Mouse (Mus musculus): ENCODE measurements around the gene A730071L15Rik. TPM values are rescaled to one million over a fixed set of nuclear protein-coding genes. Genes with fewer than 3 reads are reported as not detected.

A730071L15Rik gene
- polyA plus RNA-seq (2015; fragmentation: Nextera tagmentation; extraction: Ambion mirVana), result 0.31 and 0.75 TPM in 2 replicates

DNA sequence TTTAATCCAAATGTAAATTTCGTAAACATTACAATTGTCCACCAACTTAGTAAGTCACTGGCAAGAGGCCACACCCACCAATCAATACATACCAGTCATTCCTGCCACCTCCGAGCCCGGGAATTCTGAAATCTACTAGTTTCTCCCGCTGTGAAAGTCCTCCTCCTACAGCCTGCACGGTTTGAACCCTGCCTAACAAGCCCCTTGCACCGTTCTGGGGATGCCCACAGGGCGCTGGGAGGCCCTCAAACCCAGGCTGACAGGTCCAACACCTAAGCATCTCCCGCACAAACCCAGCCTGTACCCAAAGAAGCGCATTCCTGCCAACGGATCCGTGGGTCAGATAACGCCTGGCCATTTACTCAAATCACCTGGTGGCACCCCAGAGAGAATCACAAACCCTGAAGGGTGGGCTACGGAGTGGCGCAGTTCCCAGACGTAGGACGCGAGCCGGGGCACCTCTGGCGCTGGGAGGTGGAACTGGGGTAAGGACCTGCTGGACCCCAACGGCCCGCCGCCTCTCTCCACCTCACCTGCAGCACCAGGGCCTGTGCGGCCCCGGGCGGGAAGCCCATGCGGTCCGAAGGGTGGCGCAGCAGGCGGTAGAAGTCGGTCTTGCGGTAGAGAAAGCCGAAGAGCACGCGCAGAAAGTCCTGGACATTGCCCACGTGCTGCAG lies at the start of gene A730071L15Rik:
Gene A730071L15Rik, plus strand, starts transcription at position 620 of the 677 bp plus-strand sequence.
- WGBS, result under 1% methylated on average over 35 of the region's 35 CpGs

DNA sequence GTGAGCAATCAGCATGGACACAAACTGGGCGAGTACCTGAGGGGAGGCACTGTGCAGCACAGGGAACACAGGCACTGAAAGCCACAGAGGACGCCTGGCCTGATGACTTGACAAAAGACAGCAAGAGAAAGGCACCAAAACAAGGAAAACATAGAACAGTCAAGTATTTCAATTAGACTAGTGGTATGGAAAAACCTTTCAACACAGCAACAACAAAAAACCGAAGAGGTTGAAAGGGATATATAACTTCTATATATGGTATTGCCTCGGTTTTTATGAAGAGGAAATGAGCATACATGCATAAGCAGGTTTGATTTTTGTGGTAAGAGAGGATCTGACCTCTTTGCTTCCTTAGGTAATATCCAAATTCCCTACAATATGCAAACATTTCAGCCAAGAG lies 47.0 kb upstream of the A730071L15Rik start:
- no peak for ATAC-seq (ENCODE audit: low FRiP score, low read depth)
- no peaks in the 10 kb centered on the region for H3K27me3 ChIP-seq
- WGBS, result 87% methylated on average over 4 of the region's 4 CpGs

More for the DNA sequence above, at the start of gene A730071L15Rik:
- peaks cover 21% of the 10 kb centered on the region for H3K4me1 ChIP-seq
- no peaks in the 10 kb centered on the region for H3K9me3 ChIP-seq
- peak; percentile 74 for ATAC-seq (ENCODE audit: low FRiP score, low read depth)
- H3K27me3 ChIP-seq, result no peaks in the 10 kb centered on the region
- peak within 1 kb of the TSS; percentile 98 for H3K4me3 ChIP-seq
- peak within 1 kb of the TSS; percentile 94 for H3K27ac ChIP-seq
- peak within 1 kb of the TSS; percentile 96 for H3K4me2 ChIP-seq (replicated peaks)
- peak within 1 kb of the TSS; percentile 95 for H3K9ac ChIP-seq
- H3K36me3 ChIP-seq, result 0 out of 2 replicates have a peak, but pooled peaks cover under 1% of the 10 kb centered on the region

DNA sequence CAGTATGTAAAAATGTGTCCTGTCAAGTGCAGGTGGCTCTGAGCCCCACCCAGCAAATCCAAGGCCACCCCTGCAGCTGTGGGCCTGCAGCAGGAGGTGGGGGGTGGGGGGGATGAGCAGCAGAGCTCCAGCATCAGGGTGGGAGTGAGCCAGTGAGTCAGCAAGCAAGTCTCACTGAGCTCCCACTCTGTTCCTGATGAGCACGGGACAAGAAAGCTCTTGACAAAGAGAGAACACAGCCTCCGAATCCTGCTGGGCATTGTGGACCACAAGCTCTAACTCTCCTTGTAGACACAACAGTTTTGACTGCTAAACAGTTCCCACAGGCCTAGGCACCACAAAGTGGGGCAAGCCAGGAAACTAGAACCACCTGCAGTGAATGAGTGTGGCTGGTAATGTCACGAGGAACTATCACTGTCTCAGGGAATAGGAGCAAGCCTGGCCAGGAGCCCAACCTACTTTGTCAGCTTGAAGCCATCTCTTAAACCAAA lies 45.6 kb upstream of the A730071L15Rik start:
- 38% methylated on average over 3 of the region's 3 CpGs for WGBS
- Histone ChIP-seq H3K9me3 (no peaks in the 10 kb centered on the region), H3K9ac (no peak overlapping the region), H3K4me2 (replicated peaks) (0 out of 2 replicates have a peak overlapping the region, but pooled peaks have one; percentile 14), H3K36me3 (peaks cover 13% of the 10 kb centered on the region), H3K27ac (peak overlapping the region; percentile 28; the same call in 1 of the 2 replicates), H3K4me1 (peaks cover 28% of the 10 kb centered on the region), H3K4me3 (no peak overlapping the region), H3K27me3 (no peaks in the 10 kb centered on the region)
- peak; percentile 67; the same call in 1 of the 2 replicates for ATAC-seq (ENCODE audit: low FRiP score, low read depth)

More for the DNA sequence above, 47.0 kb upstream of the A730071L15Rik start:
- no peak overlapping the region for H3K9ac ChIP-seq
- H3K36me3 ChIP-seq, result peaks cover 20% of the 10 kb centered on the region
- H3K9me3 ChIP-seq, result no peaks in the 10 kb centered on the region
- H3K4me1 ChIP-seq, result peaks cover 28% of the 10 kb centered on the region
- no peak overlapping the region for H3K27ac ChIP-seq
- no peak overlapping the region for H3K4me3 ChIP-seq
- H3K4me2 ChIP-seq (replicated peaks), result no peak overlapping the region

DNA sequence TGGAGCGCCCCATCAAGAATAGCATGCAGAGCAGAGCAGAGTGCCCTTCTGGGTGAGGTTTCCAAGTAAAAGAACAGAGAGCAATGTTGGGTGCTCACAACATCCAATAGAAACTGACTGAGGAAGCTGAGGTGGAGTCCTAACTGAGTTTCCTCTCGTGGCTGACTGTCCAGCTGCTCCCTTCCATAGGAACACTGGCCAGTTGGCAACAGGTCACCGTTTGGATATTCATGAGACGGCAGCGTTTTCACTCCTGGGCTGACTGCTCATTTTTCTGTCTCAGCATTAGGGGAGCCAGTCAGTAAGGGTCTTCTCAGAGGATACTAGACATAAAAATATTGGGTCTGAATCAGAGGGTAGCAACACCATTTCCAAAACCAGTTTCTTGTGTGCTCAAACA lies 43.2 kb upstream of the A730071L15Rik start:
- no peak overlapping the region for H3K4me3 ChIP-seq
- H3K4me2 ChIP-seq (replicated peaks), result no peak overlapping the region
- H3K9me3 ChIP-seq, result no peaks in the 10 kb centered on the region
- H3K27me3 ChIP-seq, result no peaks in the 10 kb centered on the region
- WGBS, result 83% methylated on average over 5 of the region's 5 CpGs
- H3K9ac ChIP-seq, result no peak overlapping the region
- ATAC-seq (ENCODE audit: low FRiP score, low read depth), result no peak
- H3K27ac ChIP-seq, result no peak overlapping the region
- H3K4me1 ChIP-seq, result peaks cover 28% of the 10 kb centered on the region
- H3K36me3 ChIP-seq, result no peaks in the 10 kb centered on the region

DNA sequence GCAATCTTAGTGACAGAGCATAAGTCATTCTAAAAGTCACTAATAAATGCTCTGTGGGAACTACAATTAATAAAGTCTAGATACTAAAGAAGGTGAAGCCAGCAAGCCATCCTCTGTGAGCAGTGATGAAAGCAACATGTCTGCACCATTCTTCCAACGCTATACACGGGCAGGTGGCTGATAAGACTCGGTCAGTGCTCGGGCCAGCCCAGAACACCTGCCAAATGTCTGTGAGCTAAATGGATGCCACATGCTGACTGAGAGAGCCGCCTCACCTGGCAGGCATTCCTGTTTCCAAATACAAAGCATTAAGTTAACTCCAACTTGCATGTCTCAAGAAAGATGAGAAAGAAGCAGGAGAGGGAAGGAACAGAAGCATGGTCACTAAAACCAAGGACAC lies 42.7 kb upstream of the A730071L15Rik start:
- no peaks in the 10 kb centered on the region for H3K36me3 ChIP-seq
- no peak for ATAC-seq (ENCODE audit: low FRiP score, low read depth)
- H3K9me3 ChIP-seq, result no peaks in the 10 kb centered on the region
- peaks cover 28% of the 10 kb centered on the region for H3K4me1 ChIP-seq
- H3K4me2 ChIP-seq (replicated peaks), result no peak overlapping the region
- H3K9ac ChIP-seq, result no peak overlapping the region
- no peaks in the 10 kb centered on the region for H3K27me3 ChIP-seq
- WGBS, result 63% methylated on average over 5 of the region's 5 CpGs
- H3K4me3 ChIP-seq, result no peak overlapping the region
- no peak overlapping the region for H3K27ac ChIP-seq

DNA sequence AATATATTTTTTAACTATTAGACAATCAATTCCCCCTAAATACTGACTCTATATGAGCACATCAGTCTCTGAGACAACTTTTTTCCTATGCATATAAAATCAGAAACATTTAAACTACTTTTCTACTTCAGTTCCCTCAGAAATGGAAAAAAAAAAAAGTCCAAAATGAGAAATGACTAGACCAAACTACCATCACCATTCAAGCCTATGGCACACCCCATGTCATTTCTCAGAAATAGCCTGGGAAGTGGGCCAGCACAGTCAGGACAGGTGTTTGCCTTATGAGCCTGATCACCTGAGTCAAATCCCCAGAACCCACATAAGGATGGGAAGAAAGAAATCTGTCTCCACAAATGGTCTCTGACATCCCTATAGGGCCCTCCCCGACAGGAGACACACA lies 41.3 kb upstream of the A730071L15Rik start:
- Histone ChIP-seq H3K4me1 (peaks cover 23% of the 10 kb centered on the region), H3K4me3 (no peak overlapping the region), H3K9ac (no peak overlapping the region), H3K36me3 (no peaks in the 10 kb centered on the region), H3K27ac (no peak overlapping the region), H3K27me3 (no peaks in the 10 kb centered on the region), H3K9me3 (no peaks in the 10 kb centered on the region), H3K4me2 (replicated peaks) (no peak overlapping the region)
- WGBS, result 85% methylated on average over 1 of the region's 1 CpGs
- ATAC-seq (ENCODE audit: low FRiP score, low read depth), result no peak

DNA sequence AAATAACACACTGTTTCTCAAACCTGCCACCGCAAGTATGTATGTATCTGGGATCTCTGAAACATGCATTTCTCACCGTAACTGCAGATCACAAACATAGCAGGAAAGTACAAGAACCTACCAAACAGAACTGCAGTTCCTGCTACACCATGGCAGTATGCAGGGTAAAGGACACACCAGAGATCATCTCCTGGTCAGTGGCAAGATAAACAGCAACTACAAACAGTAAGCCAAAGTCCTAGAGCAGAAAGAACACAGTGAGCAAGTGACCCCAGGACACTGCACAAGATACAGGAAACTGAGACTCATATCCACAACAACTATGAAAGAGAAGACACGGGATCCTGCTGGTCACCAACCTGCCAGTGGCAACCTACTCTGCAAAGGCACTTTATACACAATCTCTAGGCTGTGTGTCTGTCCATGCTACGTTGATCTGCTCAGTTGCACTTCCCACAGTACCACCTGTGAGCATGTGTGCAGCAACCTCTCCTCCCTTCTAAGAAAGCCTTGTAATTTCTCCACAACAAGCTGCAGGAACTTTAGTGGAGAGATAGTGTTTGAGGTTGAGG lies 40.0 kb upstream of the A730071L15Rik start:
- Histone ChIP-seq H3K4me3 (no peak overlapping the region), H3K9ac (no peak overlapping the region), H3K9me3 (no peaks in the 10 kb centered on the region), H3K27me3 (no peaks in the 10 kb centered on the region), H3K27ac (no peak overlapping the region), H3K4me1 (peaks cover 10% of the 10 kb centered on the region), H3K4me2 (replicated peaks) (no peak overlapping the region), H3K36me3 (no peaks in the 10 kb centered on the region)
- WGBS, result 89% methylated on average over 4 of the region's 4 CpGs
- ATAC-seq (ENCODE audit: low FRiP score, low read depth), result no peak

DNA sequence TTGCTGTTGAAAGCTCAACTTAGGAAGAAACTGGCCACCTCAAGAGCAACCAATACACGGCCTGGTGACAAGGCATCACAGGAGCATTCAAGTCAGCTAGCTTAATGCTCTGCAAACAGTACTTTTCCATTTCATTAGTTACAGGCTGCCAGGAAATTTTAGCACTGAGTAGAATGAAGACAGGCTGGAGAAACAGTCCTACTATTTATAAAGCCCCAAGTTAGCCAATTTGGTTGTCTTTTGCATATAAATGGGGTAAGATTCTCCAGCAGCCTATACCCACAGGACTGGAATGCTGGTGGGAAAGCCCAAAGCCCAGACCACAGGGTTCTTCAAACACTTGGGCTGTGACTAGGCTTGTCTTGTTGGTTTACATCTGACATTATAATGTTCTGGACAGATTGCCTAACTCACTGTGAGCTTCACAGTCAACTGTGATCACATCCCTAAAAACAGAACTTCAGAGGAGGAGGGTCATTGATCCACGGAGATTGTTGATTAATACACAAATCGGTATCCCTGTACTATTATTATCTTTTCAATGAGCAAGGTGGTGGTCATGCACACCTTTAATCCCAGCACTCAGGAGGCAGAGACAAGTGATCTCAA lies 39.1 kb upstream of the A730071L15Rik start:
- Histone ChIP-seq H3K4me1 (0 out of 2 replicates have a peak, but pooled peaks cover 6% of the 10 kb centered on the region), H3K27me3 (no peaks in the 10 kb centered on the region), H3K36me3 (no peaks in the 10 kb centered on the region), H3K27ac (no peak overlapping the region), H3K4me3 (no peak overlapping the region), H3K9ac (no peak overlapping the region), H3K4me2 (replicated peaks) (no peak overlapping the region), H3K9me3 (no peaks in the 10 kb centered on the region)
- 88% methylated on average over 3 of the region's 3 CpGs for WGBS
- ATAC-seq (ENCODE audit: low FRiP score, low read depth), result no peak

DNA sequence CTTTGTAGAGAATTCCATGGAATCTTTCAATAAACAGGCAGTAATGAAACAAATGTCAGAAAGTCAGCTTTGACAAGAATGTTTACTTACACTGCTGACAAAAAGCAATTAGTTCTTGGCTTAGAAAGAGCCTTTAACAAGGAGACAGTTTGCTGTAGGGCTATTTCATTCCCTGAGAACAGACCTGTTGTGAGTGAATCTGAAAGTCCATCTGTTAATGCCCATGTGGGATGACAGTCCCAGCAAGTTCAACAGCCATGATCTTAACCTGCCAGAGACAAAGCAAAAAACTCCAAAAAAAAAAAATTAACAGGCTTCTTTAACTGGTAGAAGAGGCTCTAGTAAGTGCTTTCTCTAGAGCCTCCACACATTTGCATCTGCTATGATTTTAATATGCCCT lies 38.3 kb upstream of the A730071L15Rik start:
- H3K9me3 ChIP-seq, result no peaks in the 10 kb centered on the region
- no peaks in the 10 kb centered on the region for H3K27me3 ChIP-seq
- H3K9ac ChIP-seq, result no peak overlapping the region
- H3K27ac ChIP-seq, result no peak overlapping the region
- no peak overlapping the region for H3K4me3 ChIP-seq
- H3K4me1 ChIP-seq, result 0 out of 2 replicates have a peak, but pooled peaks cover 6% of the 10 kb centered on the region
- ATAC-seq (ENCODE audit: low FRiP score, low read depth), result no peak
- H3K4me2 ChIP-seq (replicated peaks), result no peak overlapping the region
- H3K36me3 ChIP-seq, result peaks cover 2% of the 10 kb centered on the region; the same call in 1 of the 2 replicates

DNA sequence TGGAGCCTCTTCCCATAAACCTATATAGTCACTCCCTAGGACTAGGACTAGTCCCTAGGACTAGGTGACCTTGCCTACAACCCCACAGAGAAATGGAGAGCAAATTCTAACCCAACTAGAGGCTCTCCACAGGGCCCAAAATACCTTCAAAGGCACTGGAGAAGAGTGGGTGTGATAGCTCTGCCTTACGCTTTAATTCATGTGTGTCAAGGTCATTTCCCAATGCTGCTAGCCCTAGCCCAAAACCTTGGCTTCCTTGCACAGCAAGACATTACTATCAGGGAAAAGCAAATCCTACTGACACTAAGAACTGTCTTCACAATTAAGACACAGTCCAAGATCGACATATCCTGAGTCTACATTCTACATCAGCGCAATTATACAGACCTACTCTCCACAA lies 36.8 kb upstream of the A730071L15Rik start:
- H3K4me1 ChIP-seq, result no peaks in the 10 kb centered on the region
- no peak for ATAC-seq (ENCODE audit: low FRiP score, low read depth)
- H3K9ac ChIP-seq, result no peak overlapping the region
- H3K27me3 ChIP-seq, result no peaks in the 10 kb centered on the region
- no peaks in the 10 kb centered on the region for H3K9me3 ChIP-seq
- peaks cover 3% of the 10 kb centered on the region; the same call in 1 of the 2 replicates for H3K36me3 ChIP-seq
- H3K4me3 ChIP-seq, result no peak overlapping the region
- H3K4me2 ChIP-seq (replicated peaks), result no peak overlapping the region
- no peak overlapping the region for H3K27ac ChIP-seq
- 98% methylated on average over 3 of the region's 3 CpGs for WGBS

DNA sequence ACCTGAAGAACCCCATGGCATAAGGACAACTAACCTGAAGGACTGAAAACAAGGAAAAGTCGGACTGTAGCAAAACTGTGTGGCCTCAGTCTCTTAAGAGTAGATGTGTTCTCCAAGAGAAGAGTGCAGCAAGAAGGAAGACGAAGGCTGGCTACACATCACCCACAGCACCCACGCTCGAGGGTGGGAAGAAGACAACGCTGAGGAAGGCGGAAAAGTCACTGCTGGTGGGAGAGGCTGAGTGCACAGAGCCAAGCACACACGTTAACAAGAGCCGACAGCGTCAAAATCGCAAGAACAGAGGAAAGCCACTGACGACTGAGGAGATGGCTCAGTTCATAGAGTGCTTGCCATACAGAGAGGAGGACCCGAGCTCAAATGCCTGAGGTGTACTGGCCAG lies 36.1 kb upstream of the A730071L15Rik start:
- no peak for ATAC-seq (ENCODE audit: low FRiP score, low read depth)
- Histone ChIP-seq H3K9me3 (no peaks in the 10 kb centered on the region), H3K27ac (no peak overlapping the region), H3K9ac (no peak overlapping the region), H3K4me1 (no peaks in the 10 kb centered on the region), H3K4me2 (replicated peaks) (no peak overlapping the region), H3K36me3 (peaks cover 3% of the 10 kb centered on the region; the same call in 1 of the 2 replicates), H3K4me3 (no peak overlapping the region), H3K27me3 (no peaks in the 10 kb centered on the region)
- 89% methylated on average over 12 of the region's 12 CpGs for WGBS

DNA sequence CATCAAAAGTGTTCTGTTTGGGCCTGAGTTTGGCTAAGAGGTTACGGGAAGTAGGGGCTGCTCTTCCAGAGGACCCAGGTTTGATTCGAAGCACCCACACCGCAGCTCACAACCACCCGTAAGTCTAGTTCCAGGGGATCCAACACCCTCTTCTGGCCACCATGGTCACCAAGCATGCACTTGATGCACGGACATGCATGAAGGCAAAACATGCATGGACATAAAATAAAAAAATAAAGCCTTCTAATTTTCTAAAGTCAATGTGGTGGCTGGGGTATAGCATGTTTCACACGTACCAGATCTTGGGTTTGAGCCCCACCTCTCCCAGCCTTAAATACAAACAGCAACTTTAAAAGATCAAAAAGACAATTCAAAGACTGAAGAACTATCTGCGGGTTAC lies 35.0 kb upstream of the A730071L15Rik start:
- H3K9ac ChIP-seq, result no peak overlapping the region
- ATAC-seq (ENCODE audit: low FRiP score, low read depth), result no peak
- H3K27me3 ChIP-seq, result no peaks in the 10 kb centered on the region
- H3K9me3 ChIP-seq, result no peaks in the 10 kb centered on the region
- H3K36me3 ChIP-seq, result peaks cover 3% of the 10 kb centered on the region; the same call in 1 of the 2 replicates
- H3K4me2 ChIP-seq (replicated peaks), result no peak overlapping the region
- 94% methylated on average over 7 of the region's 7 CpGs for WGBS
- H3K27ac ChIP-seq, result no peak overlapping the region
- no peak overlapping the region for H3K4me3 ChIP-seq
- no peaks in the 10 kb centered on the region for H3K4me1 ChIP-seq
